Mouse (Mus musculus) ES-Bruce4 (cell line): ENCODE measurements around the gene Tssk4. TPM values are rescaled to one million over a fixed set of nuclear protein-coding genes. Genes with fewer than 3 reads are reported as not detected.

Source experiments
- H3K27ac ChIP-seq: 2 replicates; pipeline ENCODE4 v1.5.1; 2012; ENCODE audit warnings: low read length, inconsistent platforms; ENCODE audit not compliant: insufficient read depth
- H3K27me3 ChIP-seq: 2 replicates; pipeline ENCODE4 v1.6.1; 2012; ENCODE audit warnings: mild to moderate bottlenecking, low read length, inconsistent platforms; ENCODE audit not compliant: control insufficient read depth, poor library complexity, insufficient read depth, severe bottlenecking
- H3K36me3 ChIP-seq: 2 replicates; pipeline ENCODE4 v1.6.1; 2012; ENCODE audit warnings: inconsistent platforms, mild to moderate bottlenecking, low read length, moderate library complexity; ENCODE audit not compliant: control insufficient read depth, poor library complexity, insufficient read depth, severe bottlenecking
- H3K4me1 ChIP-seq: one replicate; pipeline ENCODE4 v1.8.1; 2011; ENCODE audit warnings: low read length; ENCODE audit not compliant: control insufficient read depth, insufficient read depth
- H3K4me3 ChIP-seq: 2 replicates; pipeline ENCODE4 v1.5.1; 2011; ENCODE audit warnings: low read depth, mild to moderate bottlenecking, low read length
- H3K9ac ChIP-seq: 2 replicates; pipeline ENCODE4 v1.6.1; 2012; ENCODE audit warnings: low read depth, mild to moderate bottlenecking, inconsistent platforms; ENCODE audit not compliant: poor library complexity, severe bottlenecking
- H3K9me3 ChIP-seq: replicated peaks from 2 replicates; pipeline ENCODE4 v1.6.1; 2012; ENCODE audit warnings: mild to moderate bottlenecking, low read length, inconsistent platforms; ENCODE audit not compliant: control insufficient read depth, poor library complexity, insufficient read depth, severe bottlenecking
- CTCF ChIP-seq: IDR thresholded peaks from one replicate; pipeline ENCODE4 v1.8.1; 2011; ENCODE audit warnings: low read depth, low read length
- EP300 ChIP-seq: IDR thresholded peaks from 2 replicates; pipeline ENCODE4 v1.6.1; 2011; ENCODE audit warnings: low read depth, low read length; ENCODE audit not compliant: insufficient read depth
- POLR2A ChIP-seq: IDR thresholded peaks from one replicate; pipeline ENCODE4 v1.8.1; 2011; ENCODE audit warnings: low read length; ENCODE audit not compliant: insufficient read depth
- polyA plus RNA-seq: library from polyadenylated mRNA; stranded (reverse); fragments of >200 nt; gene quantifications from 2 replicates; pipeline ENCODE4 v1.2.4, GENCODE M21; 2011; ENCODE audit warnings: low read depth; ENCODE audit not compliant: missing spikeins, insufficient read depth, insufficient read length

Gene Tssk4
- polyA plus RNA-seq, result not detected in 2 replicates

DNA sequence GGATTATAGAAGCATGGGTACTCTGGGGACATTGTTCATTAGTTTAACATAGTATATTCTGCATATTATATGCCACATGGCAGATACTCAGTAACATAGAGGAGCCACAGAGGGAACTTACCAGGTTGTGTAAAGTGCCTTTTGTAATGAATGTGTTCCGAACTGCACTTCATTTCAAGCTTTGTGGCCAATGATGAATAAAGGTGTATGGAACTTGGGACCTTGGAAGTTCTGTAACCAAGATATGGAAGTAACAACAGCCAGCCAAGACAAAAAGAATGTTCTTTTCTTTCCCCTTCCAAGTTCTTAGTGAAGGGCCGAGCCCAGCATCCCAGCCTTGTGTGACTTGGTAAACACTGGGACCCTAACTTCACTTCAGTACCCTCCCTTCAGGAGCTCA lies at the start of gene Tssk4:
TSS of gene Tssk4 (plus strand) at position 301 of the 400 bp plus-strand sequence.
- no peak within 1 kb of the TSS for H3K27ac ChIP-seq
- TF ChIP-seq EP300 (no peak), CTCF (no peak), POLR2A (no peak)
- H3K36me3 ChIP-seq, result no peaks in the 10 kb centered on the region
- H3K9ac ChIP-seq, result no peak within 1 kb of the TSS
- no peaks in the 10 kb centered on the region for H3K27me3 ChIP-seq
- H3K4me1 ChIP-seq, result no peaks in the 10 kb centered on the region
- H3K9me3 ChIP-seq, result no peaks in the 10 kb centered on the region
- no peak within 1 kb of the TSS for H3K4me3 ChIP-seq

DNA sequence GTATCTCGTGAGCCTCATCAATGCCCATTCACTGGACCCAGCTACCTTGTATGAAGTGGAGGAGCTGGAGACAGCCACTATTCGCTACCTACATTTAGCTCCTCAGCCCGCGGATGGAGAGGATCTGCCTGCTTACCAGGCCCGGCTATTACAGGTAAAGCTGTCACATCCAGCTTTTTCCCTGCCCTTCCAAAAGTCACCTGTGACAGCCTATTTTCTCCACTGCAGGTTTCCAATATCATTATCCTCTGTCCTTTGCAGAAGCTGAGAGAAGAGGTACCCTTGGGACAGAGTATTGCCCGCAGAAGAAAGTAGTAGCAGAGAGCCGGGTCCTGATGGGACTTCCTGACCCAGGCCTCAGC lies 46.7 kb upstream of the Tssk4 start, which contains the start of gene Irf9:
TSS of gene Irf9 (plus strand) at position 301 of the 362 bp plus-strand sequence.
- Histone ChIP-seq H3K36me3 (peaks cover 31% of the 10 kb centered on the region), H3K27ac (peak within 1 kb of the TSS; percentile 88), H3K27me3 (no peaks in the 10 kb centered on the region), H3K9me3 (no peaks in the 10 kb centered on the region), H3K4me3 (peak within 1 kb of the TSS; percentile 46), H3K4me1 (peaks cover 4% of the 10 kb centered on the region), H3K9ac (peak within 1 kb of the TSS; percentile 24; the same call in 1 of the 2 replicates)
- TF ChIP-seq EP300 (no peak), CTCF (no peak), POLR2A (no peak)

DNA sequence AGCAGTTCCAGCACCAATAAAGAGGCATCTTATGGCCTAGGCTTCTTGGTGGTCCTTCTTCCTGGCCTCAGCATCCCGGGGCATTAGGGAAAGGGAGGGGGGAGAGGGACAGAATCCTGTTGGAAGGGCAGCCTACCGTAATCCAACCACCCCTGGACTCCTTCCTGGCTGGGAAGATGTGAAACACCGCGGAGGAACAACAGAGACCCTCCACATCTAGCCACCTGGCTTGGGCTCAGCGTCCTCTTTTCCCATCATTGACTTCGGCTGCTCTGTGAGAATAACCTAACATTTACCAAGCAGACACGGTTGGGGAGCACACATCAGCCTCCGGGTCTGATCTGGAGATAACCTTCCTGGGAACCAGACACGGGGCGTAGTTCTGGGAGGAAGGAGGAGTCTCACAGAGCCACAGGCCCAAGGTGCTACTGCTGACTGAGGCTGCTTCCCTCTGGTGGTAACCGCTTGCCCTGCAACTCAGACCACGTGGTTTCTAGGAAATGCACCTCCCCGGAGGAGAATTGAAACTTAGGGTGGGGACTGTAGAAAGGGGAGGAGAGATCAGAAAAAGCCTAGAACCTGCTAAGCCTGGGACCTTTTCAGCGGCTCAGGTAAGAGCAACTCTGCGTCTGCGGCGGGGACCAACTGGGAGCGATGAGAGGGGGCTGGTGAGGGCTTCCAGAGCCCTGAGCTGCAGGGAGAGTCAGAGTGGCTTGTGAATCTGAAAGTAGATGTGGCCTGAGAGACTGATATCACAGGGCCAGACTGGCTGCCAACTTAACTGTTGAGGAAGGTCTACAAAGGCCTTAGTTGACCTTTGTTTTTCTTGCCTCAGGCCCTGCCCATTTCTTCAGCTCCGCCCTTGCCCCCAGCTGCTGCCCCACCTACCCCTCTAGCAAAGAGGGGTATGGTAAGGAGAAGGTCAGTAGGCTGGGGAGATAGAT lies 46.1 kb upstream of the Tssk4 start:
- no peaks in the 10 kb centered on the region for H3K9me3 ChIP-seq
- TF ChIP-seq EP300 (peak; percentile 86), POLR2A (peak; percentile 9), CTCF (peak; percentile 86)
- peaks cover 4% of the 10 kb centered on the region for H3K4me1 ChIP-seq
- peak overlapping the region; percentile 88 for H3K27ac ChIP-seq
- no peaks in the 10 kb centered on the region for H3K27me3 ChIP-seq
- peak overlapping the region; percentile 46 for H3K4me3 ChIP-seq
- H3K36me3 ChIP-seq, result peaks cover 35% of the 10 kb centered on the region
- H3K9ac ChIP-seq, result peak overlapping the region; percentile 24; the same call in 1 of the 2 replicates

DNA sequence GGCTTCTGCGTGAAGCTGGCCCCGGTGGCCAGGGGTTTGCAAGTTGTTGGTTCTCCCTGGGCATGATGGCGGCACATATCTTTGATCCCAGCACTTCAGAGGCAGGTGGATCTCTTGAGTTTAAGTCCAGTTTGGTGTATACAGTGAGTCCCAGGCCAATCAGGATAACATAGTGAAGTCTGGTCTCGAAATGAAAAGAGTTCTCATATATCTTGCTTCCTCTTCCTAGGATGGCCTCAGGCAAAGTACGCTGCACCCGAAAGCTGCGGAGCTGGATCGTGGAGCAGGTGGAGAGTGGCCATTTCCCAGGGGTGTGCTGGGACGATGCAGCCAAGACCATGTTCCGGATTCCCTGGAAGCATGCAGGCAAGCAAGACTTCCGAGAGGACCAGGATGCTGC lies 45.2 kb upstream of the Tssk4 start:
- Histone ChIP-seq H3K27ac (peak overlapping the region; percentile 88), H3K36me3 (peaks cover 35% of the 10 kb centered on the region)

DNA sequence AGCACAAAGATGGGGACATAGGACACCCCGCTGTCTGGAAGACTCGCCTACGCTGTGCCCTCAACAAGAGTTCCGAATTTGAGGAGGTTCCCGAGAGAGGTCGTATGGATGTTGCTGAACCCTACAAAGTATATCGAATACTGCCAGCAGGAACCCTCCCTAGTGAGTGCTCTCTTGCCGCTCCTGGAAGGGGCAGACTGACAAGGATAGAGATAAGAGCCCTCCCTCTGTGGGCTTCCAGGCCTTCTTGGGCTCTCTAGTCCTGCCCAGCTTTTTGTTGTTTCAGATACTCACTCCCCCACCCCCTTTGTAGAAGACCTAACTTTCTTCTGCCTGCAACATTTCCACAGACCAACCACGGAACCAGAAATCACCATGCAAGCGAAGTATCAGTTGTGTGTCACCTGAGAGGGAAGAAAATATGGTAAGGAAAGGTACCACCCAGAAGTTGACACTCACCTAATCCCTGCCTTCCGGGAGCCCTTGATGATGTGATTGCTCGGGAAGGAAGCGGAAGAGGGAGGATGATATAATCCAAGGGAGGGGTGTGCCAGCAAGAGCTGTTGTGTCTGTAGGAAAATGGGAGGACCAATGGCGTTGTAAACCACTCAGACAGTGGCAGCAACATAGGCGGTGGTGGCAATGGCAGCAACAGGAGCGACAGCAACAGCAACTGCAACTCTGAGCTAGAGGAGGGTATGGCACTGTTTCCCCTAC lies 44.1 kb upstream of the Tssk4 start:
- Histone ChIP-seq H3K36me3 (peaks cover 35% of the 10 kb centered on the region), H3K4me3 (no peak overlapping the region), H3K4me1 (peaks cover 4% of the 10 kb centered on the region), H3K27me3 (no peaks in the 10 kb centered on the region), H3K9me3 (no peaks in the 10 kb centered on the region), H3K27ac (peak overlapping the region; percentile 46; the same call in 1 of the 2 replicates), H3K9ac (peak overlapping the region; percentile 23)
- TF ChIP-seq CTCF, result no peak
- no peak for TF ChIP-seq EP300
- no peak for TF ChIP-seq POLR2A

More for the DNA sequence above, 45.2 kb upstream of the Tssk4 start:
- H3K9me3 ChIP-seq, result no peaks in the 10 kb centered on the region
- TF ChIP-seq POLR2A (no peak), CTCF (no peak), EP300 (no peak)
- H3K27me3 ChIP-seq, result no peaks in the 10 kb centered on the region
- no peak overlapping the region; the same call in 1 of the 2 replicates for H3K9ac ChIP-seq
- H3K4me1 ChIP-seq, result peaks cover 4% of the 10 kb centered on the region
- H3K4me3 ChIP-seq, result peak overlapping the region; percentile 22
